Mouse (Mus musculus) neural tube, embryonic 15.5 days (tissue): ENCODE measurements around the gene Ipo11. TPM values are rescaled to one million over a fixed set of nuclear protein-coding genes. Genes with fewer than 3 reads are reported as not detected.

Experiments used
- ATAC-seq: fragments of 200-750 bp; cut with Nextera tagmentation; 2 replicates; pipeline ENCODE4 v1.8.0; 2017; ENCODE audit warnings: mild to moderate bottlenecking, moderate TSS enrichment, moderate library complexity; ENCODE audit not compliant: low FRiP score
- H3K27ac ChIP-seq: fragments of 300-500 bp; sonication (generic); replicated peaks from 2 replicates; pipeline ENCODE4 v1.5.1; 2015; ENCODE audit warnings: mild to moderate bottlenecking, inconsistent platforms
- H3K27me3 ChIP-seq: fragments of 300-500 bp; sonication (generic); replicated peaks from 2 replicates; pipeline ENCODE4 v1.6.1; 2015; ENCODE audit warnings: inconsistent platforms
- H3K36me3 ChIP-seq: fragments of 300-500 bp; sonication (generic); 2 replicates; pipeline ENCODE4 v1.6.1; 2015; ENCODE audit warnings: inconsistent platforms
- H3K4me1 ChIP-seq: fragments of 300-500 bp; sonication (generic); 2 replicates; pipeline ENCODE4 v1.6.1; 2015; ENCODE audit warnings: inconsistent platforms
- H3K4me2 ChIP-seq: fragments of 300-500 bp; sonication (generic); 2 replicates; pipeline ENCODE4 v1.6.1; 2015; ENCODE audit warnings: inconsistent platforms, mild to moderate bottlenecking, moderate library complexity
- H3K4me3 ChIP-seq: fragments of 300-500 bp; sonication (generic); replicated peaks from 2 replicates; pipeline ENCODE4 v1.5.1; 2015; ENCODE audit warnings: mild to moderate bottlenecking, inconsistent platforms
- H3K9ac ChIP-seq: fragments of 300-500 bp; sonication (generic); replicated peaks from 2 replicates; pipeline ENCODE4 v1.6.1; 2015; ENCODE audit warnings: mild to moderate bottlenecking, inconsistent platforms
- H3K9me3 ChIP-seq: fragments of 300-500 bp; sonication (generic); replicated peaks from 2 replicates; pipeline ENCODE4 v1.6.1; 2016; ENCODE audit warnings: inconsistent platforms
- WGBS: fragments of 180-500 bp; shearing (Covaris S2); methylation state at CpG from one replicate; pipeline ENCODE4 v1.1.7; 2015; ENCODE audit warnings: mixed read lengths; 5-methylcytosine and 5-hydroxymethylcytosine counted together
- polyA plus RNA-seq: library from polyadenylated mRNA; unstranded; fragments of >200 nt; fragmentation: Nextera tagmentation; extraction: Ambion mirVana; gene quantifications from 2 replicates; pipeline ENCODE4 v1.2.1, GENCODE M21; 2015

The Ipo11 gene
- polyA plus RNA-seq, 1 experiment from 2014 or later: 37.9 TPM

DNA sequence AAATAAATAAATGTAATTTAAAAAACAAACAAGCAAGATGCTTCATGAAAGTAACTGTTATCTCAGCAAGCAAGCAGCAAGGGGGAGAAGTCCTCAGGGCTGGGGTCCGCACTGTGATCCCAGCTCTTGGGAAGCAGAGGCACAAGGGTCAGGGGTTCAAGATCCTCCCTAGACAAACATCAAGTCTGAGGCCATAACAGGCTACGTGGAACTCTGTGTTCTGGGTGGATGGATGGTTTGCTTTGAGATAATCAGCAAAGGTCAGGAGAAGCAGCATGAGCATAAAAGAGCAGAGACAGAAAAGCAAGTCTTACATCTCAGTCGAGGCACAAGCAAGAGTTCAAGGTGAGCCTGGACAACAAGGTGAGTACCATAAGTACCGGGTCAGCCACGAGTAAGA lies 43.1 kb downstream of the Ipo11 start:
- Histone ChIP-seq H3K9me3 (no peaks in the 10 kb centered on the region), H3K4me1 (no peaks in the 10 kb centered on the region), H3K27ac (no peak overlapping the region), H3K36me3 (peaks cover 15% of the 10 kb centered on the region), H3K4me3 (no peak overlapping the region), H3K4me2 (no peak overlapping the region), H3K9ac (no peak overlapping the region), H3K27me3 (no peaks in the 10 kb centered on the region)
- no peak for ATAC-seq
- 96% methylated on average over 5 of the region's 5 CpGs for WGBS

DNA sequence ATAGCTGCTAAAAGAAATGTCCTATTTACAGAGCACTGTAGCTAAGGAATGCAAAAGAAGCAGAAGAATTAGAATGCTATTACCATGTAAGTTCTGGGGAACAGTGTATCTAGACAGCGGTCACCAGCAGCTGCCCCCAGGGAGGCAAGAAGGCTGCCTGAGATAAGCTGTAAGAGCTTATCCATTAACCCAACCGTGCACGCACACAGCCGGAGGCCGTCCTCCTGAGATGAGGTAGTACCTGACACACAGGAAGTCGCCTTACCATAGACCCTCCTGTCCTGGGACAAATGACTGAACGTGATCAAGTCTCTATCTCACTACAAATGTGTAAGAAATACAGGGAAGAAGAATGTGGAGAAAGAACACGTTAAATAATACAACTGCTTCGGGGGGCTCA lies 43.6 kb downstream of the Ipo11 start:
- 87% methylated on average over 9 of the region's 9 CpGs for WGBS
- H3K9ac ChIP-seq: no peak overlapping the region
- no peaks in the 10 kb centered on the region for H3K4me1 ChIP-seq
- no peak overlapping the region for H3K27ac ChIP-seq
- H3K4me3 ChIP-seq: no peak overlapping the region
- no peak overlapping the region for H3K4me2 ChIP-seq
- no peak for ATAC-seq
- H3K36me3 ChIP-seq: peaks cover 15% of the 10 kb centered on the region
- no peaks in the 10 kb centered on the region for H3K27me3 ChIP-seq
- no peaks in the 10 kb centered on the region for H3K9me3 ChIP-seq

DNA sequence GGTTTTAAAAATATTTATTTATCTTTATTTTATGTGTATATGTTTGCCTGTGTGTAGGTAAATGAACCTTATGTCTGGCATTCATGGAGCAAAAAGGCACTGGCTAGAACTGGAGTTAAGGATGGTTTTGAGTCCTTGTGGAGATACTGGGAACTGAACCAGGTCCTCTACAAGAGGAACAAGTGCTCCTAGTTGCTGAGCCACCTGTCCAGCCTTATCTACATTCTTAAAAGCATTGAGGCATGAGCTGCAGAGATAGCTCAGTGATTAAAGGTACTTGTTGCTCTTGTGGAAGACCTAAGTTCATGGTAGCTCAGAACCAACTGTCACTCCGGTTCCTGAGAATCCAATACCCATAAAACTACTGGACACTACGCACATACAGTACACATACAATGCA lies 49.4 kb downstream of the Ipo11 start:
- no peaks in the 10 kb centered on the region for H3K9me3 ChIP-seq
- no peak overlapping the region for H3K27ac ChIP-seq
- no peaks in the 10 kb centered on the region for H3K4me1 ChIP-seq
- 92% methylated on average over 2 of the region's 2 CpGs for WGBS
- no peak for ATAC-seq
- no peak overlapping the region for H3K4me2 ChIP-seq
- H3K27me3 ChIP-seq: no peaks in the 10 kb centered on the region
- no peak overlapping the region for H3K4me3 ChIP-seq
- H3K9ac ChIP-seq: no peak overlapping the region
- H3K36me3 ChIP-seq: peaks cover 5% of the 10 kb centered on the region

DNA sequence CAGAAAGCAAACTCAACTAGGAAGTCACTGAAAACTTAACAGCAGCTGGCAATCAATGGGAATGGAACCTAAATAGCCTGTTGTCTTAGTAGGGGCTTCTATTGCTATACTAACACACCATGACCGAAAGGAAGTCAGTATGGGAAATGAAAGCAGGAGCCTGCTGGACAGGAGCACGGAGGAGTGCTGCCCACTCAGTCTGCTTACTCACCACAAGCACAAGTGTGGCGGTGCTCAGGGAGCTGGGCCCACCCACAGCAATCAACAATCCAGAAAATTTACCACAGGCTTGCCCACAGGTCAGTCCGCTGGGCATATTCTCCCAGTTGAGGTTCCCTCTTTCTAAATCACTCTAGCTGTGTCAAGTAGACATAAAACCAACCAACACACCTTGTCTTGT lies 52.5 kb downstream of the Ipo11 start:
- Histone ChIP-seq H3K36me3 (peaks cover 10% of the 10 kb centered on the region), H3K4me1 (no peaks in the 10 kb centered on the region), H3K4me2 (no peak overlapping the region), H3K9me3 (no peaks in the 10 kb centered on the region), H3K4me3 (no peak overlapping the region), H3K27me3 (no peaks in the 10 kb centered on the region), H3K9ac (no peak overlapping the region), H3K27ac (no peak overlapping the region)
- WGBS: 85% methylated on average over 4 of the region's 4 CpGs
- ATAC-seq: no peak

DNA sequence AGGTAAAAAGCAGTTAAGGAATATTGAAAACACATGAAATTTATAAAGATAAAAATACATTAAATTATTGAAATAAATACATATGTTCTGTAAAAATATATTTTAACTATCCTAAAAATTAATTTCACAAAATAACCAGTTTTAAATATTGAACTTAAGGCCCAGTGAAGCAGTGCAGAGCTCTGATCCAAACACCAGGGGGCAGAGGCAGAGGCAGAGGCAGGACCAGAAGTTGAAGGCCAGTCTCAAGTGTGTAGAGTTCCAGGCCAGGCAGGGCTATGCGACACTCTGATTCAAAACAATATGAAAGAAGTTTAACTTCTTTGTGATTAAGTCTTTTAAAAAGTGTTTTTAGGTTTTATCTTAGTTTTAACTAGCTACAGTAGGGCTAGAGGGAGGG lies 60.5 kb downstream of the Ipo11 start:
- 95% methylated on average over 1 of the region's 1 CpGs for WGBS
- ATAC-seq: no peak
- peaks cover 7% of the 10 kb centered on the region for H3K36me3 ChIP-seq
- H3K9me3 ChIP-seq: no peaks in the 10 kb centered on the region
- no peak overlapping the region for H3K4me3 ChIP-seq
- no peak overlapping the region for H3K4me2 ChIP-seq
- no peak overlapping the region for H3K9ac ChIP-seq
- no peaks in the 10 kb centered on the region for H3K4me1 ChIP-seq
- no peaks in the 10 kb centered on the region for H3K27me3 ChIP-seq
- H3K27ac ChIP-seq: no peak overlapping the region

DNA sequence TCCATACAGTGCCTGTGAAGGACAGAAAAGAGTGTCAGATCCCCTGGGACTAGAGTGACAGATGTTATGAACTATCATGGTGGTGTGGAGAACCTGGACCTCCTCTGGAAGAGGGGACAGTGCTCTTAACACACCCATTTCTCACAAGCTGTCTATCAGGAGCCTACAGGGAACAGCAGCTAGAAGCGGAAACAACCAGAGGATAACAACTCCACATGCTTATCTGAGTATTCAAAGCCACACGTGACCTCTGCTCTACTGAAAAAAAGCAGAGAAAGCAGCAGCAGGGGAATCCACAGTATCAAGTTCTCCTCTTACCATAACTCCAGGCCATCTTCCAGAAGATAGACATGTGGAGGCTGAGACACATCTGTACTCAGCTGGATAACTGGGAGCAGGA lies 71.2 kb downstream of the Ipo11 start:
- H3K4me2 ChIP-seq: no peak overlapping the region
- no peak for ATAC-seq
- no peaks in the 10 kb centered on the region for H3K4me1 ChIP-seq
- 98% methylated on average over 2 of the region's 2 CpGs for WGBS
- no peak overlapping the region for H3K9ac ChIP-seq
- no peak overlapping the region for H3K4me3 ChIP-seq
- no peak overlapping the region for H3K27ac ChIP-seq
- H3K9me3 ChIP-seq: no peaks in the 10 kb centered on the region
- H3K36me3 ChIP-seq: peaks cover 27% of the 10 kb centered on the region
- H3K27me3 ChIP-seq: no peaks in the 10 kb centered on the region

DNA sequence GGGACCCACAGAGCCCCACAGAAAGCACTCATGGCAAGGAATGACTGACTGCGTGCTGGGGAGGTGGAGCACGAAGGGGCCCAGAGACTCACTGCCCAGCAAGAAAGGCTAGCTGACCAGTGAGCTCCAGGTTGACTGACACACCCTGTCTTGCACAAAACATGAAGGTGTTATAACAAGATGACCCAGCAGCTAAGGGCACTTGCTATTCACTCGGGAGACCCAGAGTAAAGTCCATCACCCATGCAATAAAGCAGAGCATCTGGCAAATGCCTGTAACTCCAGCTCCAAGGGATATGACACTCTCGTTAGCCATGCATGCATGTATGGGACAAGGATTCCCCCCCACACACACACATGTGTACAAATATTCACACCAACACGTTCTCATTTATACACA lies 78.0 kb downstream of the Ipo11 start:
- Histone ChIP-seq H3K27me3 (no peaks in the 10 kb centered on the region), H3K4me3 (no peak overlapping the region), H3K27ac (no peak overlapping the region), H3K9ac (no peak overlapping the region), H3K9me3 (no peaks in the 10 kb centered on the region), H3K4me2 (no peak overlapping the region), H3K4me1 (no peaks in the 10 kb centered on the region), H3K36me3 (peaks cover 12% of the 10 kb centered on the region; the same call in 1 of the 2 replicates)
- WGBS: 90% methylated on average over 5 of the region's 5 CpGs
- no peak for ATAC-seq

DNA sequence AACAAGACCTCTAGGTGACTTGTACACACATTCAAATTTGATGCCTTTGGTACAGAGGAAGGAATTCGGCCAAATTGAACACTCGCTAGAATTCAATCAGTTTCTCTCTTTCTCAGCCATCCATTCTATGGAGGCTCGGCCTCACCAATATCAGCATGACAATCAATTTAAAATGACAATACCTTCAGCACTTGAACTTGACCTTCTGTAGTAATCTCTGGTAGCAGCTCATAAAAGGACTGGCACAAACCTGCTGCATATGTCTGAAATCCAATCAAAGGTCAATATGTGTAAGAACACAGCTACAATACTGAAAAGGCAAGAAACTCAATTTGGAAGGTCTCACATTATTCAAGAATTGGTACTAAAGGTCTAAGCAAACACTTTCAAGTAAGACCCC lies 80.2 kb downstream of the Ipo11 start:
- no peaks in the 10 kb centered on the region for H3K4me1 ChIP-seq
- no peak overlapping the region for H3K9ac ChIP-seq
- H3K4me3 ChIP-seq: no peak overlapping the region
- no peaks in the 10 kb centered on the region for H3K27me3 ChIP-seq
- peaks cover 6% of the 10 kb centered on the region; the same call in 1 of the 2 replicates for H3K36me3 ChIP-seq
- H3K27ac ChIP-seq: no peak overlapping the region
- H3K9me3 ChIP-seq: no peaks in the 10 kb centered on the region
- WGBS: 84% methylated on average over 3 of the region's 3 CpGs
- ATAC-seq: no peak
- H3K4me2 ChIP-seq: no peak overlapping the region

DNA sequence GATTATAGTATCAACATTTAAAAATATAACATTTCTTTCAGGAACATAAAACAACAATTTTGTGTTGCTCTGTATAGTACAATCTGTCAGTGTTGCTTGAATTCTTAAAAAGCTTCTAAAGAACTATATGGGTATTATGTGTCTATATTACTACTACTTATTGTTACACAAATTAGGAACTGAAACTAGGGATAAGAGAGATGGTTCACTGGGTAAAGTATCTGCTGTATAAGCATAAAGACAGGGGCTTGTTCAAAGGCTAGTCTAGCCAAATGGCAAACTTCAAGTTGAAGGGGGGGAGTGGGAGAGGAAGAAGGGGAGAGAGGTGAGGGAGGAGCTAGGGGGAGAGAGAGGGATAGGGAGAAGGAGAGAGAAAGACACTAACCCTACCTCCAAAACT lies 89.2 kb downstream of the Ipo11 start:
- Histone ChIP-seq H3K4me2 (no peak overlapping the region), H3K4me3 (no peak overlapping the region), H3K9me3 (no peaks in the 10 kb centered on the region), H3K4me1 (no peaks in the 10 kb centered on the region), H3K36me3 (0 out of 2 replicates have a peak, but pooled peaks cover 3% of the 10 kb centered on the region), H3K9ac (no peak overlapping the region), H3K27ac (no peak overlapping the region), H3K27me3 (no peaks in the 10 kb centered on the region)
- ATAC-seq: no peak

DNA sequence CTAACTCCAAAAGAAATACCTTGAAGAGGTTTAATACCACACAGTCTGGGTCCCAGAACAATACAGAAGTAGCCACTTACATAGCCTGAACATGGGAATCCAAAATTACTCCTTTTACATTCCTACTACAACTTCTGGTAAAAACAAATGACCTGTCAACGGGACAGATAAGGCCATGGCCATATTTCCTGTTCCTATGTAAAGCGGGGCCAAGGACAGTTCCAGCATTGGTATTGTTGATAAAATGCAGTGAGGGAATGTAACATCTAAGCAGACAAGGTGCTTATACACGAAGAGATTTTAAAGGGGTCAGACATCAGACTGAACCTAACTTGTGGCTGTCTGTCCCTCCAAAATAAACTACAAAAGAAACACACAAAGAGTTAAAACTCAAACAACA lies 91.8 kb downstream of the Ipo11 start:
- WGBS: 85% methylated on average over 3 of the region's 3 CpGs
- H3K4me1 ChIP-seq: no peaks in the 10 kb centered on the region
- H3K36me3 ChIP-seq: 0 out of 2 replicates have a peak, but pooled peaks cover 3% of the 10 kb centered on the region
- ATAC-seq: no peak
- H3K9me3 ChIP-seq: no peaks in the 10 kb centered on the region
- no peak overlapping the region for H3K4me2 ChIP-seq
- no peak overlapping the region for H3K27ac ChIP-seq
- no peak overlapping the region for H3K4me3 ChIP-seq
- H3K27me3 ChIP-seq: no peaks in the 10 kb centered on the region
- H3K9ac ChIP-seq: no peak overlapping the region

DNA sequence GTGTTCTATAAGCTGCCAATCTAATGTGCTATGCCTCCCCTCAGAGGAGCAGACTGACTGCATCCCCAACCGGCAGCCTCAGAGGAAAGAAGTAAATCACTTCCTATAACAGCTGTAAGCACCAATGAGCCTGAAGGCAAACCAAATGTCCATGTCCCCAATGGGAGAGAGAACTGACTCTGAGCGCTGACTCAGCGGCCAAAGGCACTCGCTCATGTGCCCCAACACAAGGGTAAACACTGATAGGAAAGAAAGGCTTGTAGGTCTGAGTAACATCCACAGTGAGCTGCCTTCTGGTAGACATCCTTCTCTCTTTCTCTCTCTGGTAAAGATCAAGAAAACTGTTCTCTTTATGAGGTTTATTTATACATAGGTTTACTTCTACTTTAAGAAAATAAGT lies 94.2 kb downstream of the Ipo11 start:
- Histone ChIP-seq H3K9me3 (no peaks in the 10 kb centered on the region), H3K9ac (no peak overlapping the region), H3K27ac (no peak overlapping the region), H3K36me3 (0 out of 2 replicates have a peak, but pooled peaks cover 3% of the 10 kb centered on the region), H3K27me3 (no peaks in the 10 kb centered on the region), H3K4me1 (no peaks in the 10 kb centered on the region), H3K4me3 (no peak overlapping the region), H3K4me2 (no peak overlapping the region)
- WGBS: 65% methylated on average over 4 of the region's 4 CpGs
- no peak for ATAC-seq

DNA sequence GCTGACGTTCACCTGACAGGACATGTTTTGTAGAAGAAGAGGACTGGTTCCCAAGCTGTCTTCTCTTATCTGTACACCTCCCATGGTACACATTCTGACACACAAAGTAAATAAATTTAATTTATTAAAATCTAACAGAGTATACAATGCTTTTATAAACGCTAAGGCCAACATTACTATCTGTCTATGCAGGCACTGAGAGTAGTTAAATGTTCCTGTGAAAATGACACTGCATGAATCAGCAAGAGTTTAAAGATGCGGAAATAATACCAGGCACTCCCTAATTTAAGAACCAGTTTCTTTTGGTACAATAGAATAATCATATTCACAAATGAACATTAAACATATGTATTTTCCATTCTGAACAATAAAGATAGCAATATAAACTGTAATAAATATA lies 98.0 kb downstream of the Ipo11 start:
- Histone ChIP-seq H3K4me3 (no peak overlapping the region), H3K9me3 (no peaks in the 10 kb centered on the region), H3K4me1 (no peaks in the 10 kb centered on the region), H3K27me3 (no peaks in the 10 kb centered on the region), H3K4me2 (no peak overlapping the region), H3K27ac (no peak overlapping the region), H3K9ac (no peak overlapping the region), H3K36me3 (no peaks in the 10 kb centered on the region)
- no peak for ATAC-seq
- 95% methylated on average over 3 of the region's 3 CpGs for WGBS

DNA sequence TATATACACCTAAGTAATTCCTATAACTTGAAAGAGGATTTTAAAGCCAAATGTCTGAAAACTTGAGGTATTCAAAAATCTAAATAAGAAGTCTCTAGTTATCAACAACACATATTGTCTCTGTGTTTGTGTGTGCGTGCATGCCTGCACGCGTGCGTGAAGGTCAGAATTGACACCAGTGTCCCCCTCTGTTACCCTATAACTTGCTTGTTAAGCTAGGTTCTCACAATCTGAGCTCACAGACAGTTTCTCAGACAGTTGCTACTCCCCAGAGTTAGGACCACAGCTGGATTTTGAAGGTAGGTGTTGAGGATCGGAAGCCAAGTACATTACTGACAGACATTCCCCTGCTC lies 100.3 kb downstream of the Ipo11 start:
- H3K4me1 ChIP-seq: no peaks in the 10 kb centered on the region
- H3K36me3 ChIP-seq: no peaks in the 10 kb centered on the region
- WGBS: 83% methylated on average over 5 of the region's 5 CpGs
- no peak overlapping the region for H3K9ac ChIP-seq
- no peaks in the 10 kb centered on the region for H3K27me3 ChIP-seq
- H3K4me2 ChIP-seq: no peak overlapping the region
- H3K4me3 ChIP-seq: no peak overlapping the region
- H3K9me3 ChIP-seq: no peaks in the 10 kb centered on the region
- no peak overlapping the region for H3K27ac ChIP-seq
- no peak for ATAC-seq
